Mouse (Mus musculus) cerebellum, adult 9-11 months (tissue): ENCODE results near the gene Gm21958.
"Not testable (repeated sequence)": the region's sequence is repeated elsewhere in the genome, so short reads cannot be mapped to it uniquely, and the experiment has no call there.

Experiments
- DNase-seq: peaks from one replicate; pipeline ENCODE4 v3.0.0; 2022

Gene Gm21958

GRCm38 (mm10) chr3:54718947-54719346 is 4.8 kb upstream of the Gm21958 start:
- no peak for DNase-seq

DNA sequence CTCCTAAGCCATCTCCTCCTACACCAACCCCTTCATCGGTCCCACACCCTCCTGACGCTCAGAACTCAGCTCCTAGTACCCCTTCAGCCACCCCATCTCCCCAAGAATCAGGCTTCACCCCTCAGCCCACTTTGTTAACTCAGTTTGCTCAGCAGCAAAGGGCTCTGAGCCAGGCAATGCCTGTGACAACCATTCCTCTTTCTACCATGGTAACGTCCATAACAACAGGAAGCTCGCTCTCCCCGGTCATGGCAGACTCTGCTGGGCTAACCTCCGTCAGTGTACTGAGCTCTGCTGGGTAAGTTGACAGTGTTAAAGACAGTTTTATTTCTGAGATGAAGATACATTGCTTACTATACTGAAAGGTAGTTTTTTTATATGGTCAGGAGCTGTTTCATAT is 3.2 kb upstream of the Gm21958 start:
- DNase-seq, result no peak

GRCm38 (mm10) chr3:54715461-54715860 is 1.3 kb upstream of the Gm21958 start:
- no peak for DNase-seq

GRCm38 (mm10) chr3:54708972-54709371 is 5.2 kb downstream of the Gm21958 start:
- no peak for DNase-seq

DNA sequence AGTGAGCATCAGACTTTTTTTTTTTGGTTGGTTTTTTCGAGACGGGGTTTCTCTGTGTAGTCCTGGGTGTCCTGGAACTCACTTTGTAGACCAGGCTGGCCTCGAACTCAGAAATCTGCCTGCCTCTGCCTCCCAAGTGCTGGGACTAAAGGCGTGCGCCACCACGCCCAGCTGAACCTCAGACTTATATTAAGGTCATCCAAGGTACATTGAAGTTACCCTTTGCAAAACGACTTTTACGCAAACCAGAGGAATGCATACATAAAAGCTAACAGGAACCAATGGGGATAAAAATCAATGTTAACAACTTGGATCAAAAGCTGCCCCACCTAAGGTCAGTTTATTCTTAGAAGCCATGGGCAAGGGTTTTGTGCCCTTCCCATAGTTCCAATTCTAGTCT is 10.0 kb downstream of the Gm21958 start:
- DNase-seq, result not testable (repeated sequence)

DNA sequence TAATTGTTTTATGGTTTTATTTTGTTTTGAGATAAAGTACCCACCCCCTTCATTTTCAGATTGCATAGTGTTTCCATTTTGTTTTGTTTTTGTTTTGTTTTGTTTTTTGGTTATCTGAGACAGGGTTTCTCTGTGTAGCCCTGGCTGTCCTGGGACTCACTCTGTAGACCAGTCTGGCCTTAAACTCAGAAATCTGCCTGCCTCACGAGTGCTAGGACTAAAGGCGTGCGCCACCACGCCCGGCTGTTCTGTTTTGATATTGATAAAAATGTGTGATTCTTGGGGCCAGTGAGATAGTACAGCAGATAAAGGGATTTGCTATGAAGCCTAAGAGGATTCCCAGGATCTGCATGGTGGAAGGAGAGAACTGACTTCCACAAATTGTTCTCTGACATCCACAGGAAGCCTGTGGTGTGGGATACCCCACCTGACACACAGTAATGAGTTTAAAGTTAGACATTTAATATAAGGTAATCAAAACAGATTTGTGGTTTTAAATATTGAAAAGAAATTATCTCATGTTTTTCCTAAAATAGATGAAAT is 14.3 kb downstream of the Gm21958 start:
- DNase-seq, result no peak

GRCm38 (mm10) chr3:54693056-54693415 is 21.1 kb downstream of the Gm21958 start:
- no peak for DNase-seq

- DNase-seq, result peak; percentile 95
These were observed 21.7 kb downstream of the Gm21958 start, which contains the start of gene Supt20 for GRCm38 (mm10) chr3:54692202-54693055. TSS of gene Supt20 (plus strand) at chr3:54692807.

GRCm38 (mm10) chr3:54689091-54689490 is 25.1 kb downstream of the Gm21958 start:
- no peak for DNase-seq

GRCm38 (mm10) chr3:54687245-54687644 is 26.9 kb downstream of the Gm21958 start:
- DNase-seq, result no peak

DNA sequence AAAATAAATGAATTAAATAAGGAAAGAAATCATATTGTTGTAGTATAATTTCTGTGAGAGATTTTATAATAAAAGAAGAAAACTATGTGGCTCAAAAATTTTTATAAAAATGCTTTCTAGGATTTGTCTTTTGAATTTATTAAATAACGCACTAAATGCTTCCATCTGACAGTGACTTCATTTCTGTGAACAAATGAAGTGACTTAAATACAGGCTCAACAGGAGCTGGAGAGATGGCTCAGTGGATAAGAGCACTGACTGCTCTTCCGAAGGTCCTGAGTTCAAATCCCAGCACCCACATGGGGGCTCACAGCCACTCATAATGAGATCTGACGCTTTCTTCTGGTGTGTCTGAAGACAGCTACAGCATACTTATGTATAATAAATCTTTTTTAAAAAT is 29.0 kb downstream of the Gm21958 start:
- no peak for DNase-seq

DNA sequence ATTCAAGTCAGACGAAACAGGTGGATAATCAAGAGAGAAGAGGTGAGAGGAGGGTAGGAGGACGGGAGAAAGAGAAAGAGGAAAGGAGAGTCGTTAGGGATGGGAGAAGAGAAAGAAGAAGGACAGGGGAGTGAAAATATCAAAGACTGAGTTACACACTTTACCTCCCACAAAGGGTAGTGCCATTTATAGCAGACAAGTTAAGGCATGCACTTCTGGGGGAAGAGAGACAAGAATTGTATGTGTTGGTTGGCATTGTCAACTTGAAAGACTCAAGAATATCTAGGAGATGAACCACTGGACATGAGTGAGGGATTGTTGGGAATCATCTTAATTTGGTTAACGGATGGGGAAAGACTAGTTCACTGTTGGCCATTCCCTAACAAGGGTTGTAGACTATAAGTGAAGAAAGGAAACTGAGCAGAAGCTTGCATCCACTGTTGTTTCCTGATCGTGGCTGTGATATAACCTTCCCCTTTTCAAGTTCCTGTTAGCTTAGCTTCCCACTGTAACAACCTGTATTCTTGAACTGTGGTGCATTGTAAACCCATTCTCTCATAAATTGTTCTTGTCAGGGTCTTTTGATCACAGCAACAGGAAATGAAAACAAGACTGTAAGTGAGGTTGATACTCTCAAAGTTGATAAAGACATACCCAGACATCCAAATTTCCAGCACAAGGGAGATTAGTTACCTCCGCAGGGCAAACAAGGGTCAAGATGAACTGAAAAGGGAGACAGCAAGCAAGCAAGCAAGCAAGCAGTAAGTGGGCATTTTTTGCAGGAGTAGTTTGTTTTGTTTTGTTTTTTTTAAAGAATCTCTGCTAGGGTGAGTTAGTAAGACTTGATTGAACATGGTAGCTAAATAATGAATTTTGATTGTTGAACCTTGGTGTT is 32.6 kb downstream of the Gm21958 start:
- no peak for DNase-seq

- DNase-seq, result no peak
These were observed 37.3 kb downstream of the Gm21958 start for GRCm38 (mm10) chr3:54676818-54677217.

GRCm38 (mm10) chr3:54672557-54673529 is 41.3 kb downstream of the Gm21958 start:
- no peak for DNase-seq

- no peak for DNase-seq
These were observed 42.0 kb downstream of the Gm21958 start for GRCm38 (mm10) chr3:54672111-54672510.

DNA sequence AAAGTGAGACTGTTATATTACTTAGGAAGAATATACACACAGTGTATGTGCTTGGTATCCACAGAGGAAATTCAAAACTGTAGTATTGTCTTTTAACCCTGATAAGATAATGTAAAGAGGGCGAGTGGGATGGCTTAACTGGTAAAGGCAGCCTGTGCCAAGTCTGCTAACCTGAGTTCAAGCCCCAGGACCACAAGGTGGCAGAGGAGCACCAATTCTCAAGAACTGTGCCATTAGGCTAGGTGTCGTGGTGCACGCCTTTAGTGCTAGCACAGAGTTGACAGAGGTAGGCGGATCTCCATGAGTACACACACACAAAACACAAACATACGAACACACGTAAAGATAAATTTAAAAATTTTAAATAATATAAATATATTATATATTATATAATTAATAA is 44.6 kb downstream of the Gm21958 start:
- DNase-seq, result no peak

DNA sequence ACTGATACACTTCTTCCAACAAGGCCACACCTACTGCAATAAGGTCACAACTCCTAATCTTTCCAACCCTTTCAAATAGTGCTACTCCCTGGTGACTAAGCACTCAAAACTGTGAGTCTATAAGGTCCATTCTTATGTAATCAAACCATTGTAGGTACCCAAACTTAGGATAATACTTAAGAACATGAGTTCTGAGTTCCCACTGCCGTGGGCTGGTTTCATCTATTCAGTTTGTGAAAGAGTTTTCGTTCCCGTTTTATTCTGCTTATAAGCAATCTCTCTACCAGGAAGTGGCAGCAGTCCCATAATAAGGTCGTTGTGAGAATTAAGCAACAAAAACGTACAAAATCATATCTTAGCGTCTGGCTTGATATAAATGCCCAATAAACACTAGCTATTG is 45.4 kb downstream of the Gm21958 start:
- DNase-seq, result no peak

DNA sequence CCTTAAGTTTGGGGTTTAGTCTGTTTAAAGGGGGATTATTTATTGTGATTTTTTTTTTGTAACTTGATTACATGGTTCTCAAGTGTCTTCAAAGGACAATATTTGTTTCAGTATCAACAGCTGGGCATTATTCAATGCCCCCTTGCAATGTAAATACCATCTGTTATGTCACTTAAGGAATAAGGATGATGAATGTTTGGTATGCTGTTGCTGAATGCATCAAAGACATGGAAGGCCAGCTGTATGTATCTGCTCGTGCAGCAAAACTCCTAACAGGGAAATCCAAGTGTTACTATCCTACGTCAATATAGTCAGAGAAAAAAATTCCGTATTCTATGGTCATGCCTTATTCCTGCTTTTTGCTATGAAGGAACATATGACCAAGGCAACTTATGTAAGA is 46.0 kb downstream of the Gm21958 start:
- no peak for DNase-seq
